In the genomic region with DNA sequence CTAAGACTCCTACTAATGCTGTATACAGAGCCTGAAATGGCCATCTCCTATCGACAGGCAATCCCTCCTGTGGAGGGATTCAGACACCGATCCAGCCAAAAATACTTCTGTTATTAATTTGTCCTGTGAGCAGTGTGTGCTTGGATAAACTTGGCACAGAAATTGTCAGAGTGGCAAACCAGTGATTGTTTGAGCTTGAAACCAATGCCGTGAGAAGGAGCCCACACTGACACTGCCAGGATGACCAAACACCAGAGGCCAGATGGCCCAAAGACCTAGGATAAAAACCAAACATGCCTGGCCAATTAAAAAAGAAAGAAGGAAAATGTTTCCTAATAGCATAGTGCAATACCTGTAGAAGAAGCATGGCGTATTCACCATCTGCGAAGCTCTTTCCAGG, we compare ENCODE assay signal across 15 mouse cellular contexts.
A peak's percentile ranks its signal among the peaks of the same experiment; 100 is the strongest.
DNase-seq lines count a peak whose midpoint lies in the region.
"Had no signal": no experiment of that assay in that cellular context is flagged by ENCODE, and none has a peak within 500 bp of the region (broad histone marks: within the 10 kb centered on the region; RNA-seq: fewer than 3 reads in every experiment).

No protein-coding gene starts in this region.

- peak; percentile 6 for DNase-seq in cerebellum, adult 9-10 months
- DNase-seq in cerebellum, adult 8-10 months = no peak
- peak; percentile 36 for DNase-seq in Muller cell, postnatal 12 days (ENCODE audit: inconsistent ontology term)
- DNase-seq in brain, adult 2 months (ENCODE audit: low read depth, low spot score) = peak; percentile 2
- DNase-seq in cerebellum, postnatal 25 days = peak; percentile 35 to 52
- no peak for DNase-seq in spleen, postnatal 10 days (ENCODE audit: low spot score in 2 of 2)
- no peak for DNase-seq in adrenal gland, postnatal 36 days
- DNase-seq: adrenal gland, adult 8-10 months; adrenal gland, postnatal 25 days; forebrain, postnatal 0 days; gastrocnemius, adult 2 months; gastrocnemius, postnatal 14 days; heart, adult 11 months; kidney, adult 11 months; kidney, adult 8-10 months had no signal

Comparison
In these comparisons a context has a peak if more than half of its experiments do, and no peak if none do; other contexts are left out.
1. DNase-seq: peak in cerebellum, adult 9-10 months (single experiment), Muller cell, postnatal 12 days (single experiment), brain, adult 2 months (single experiment) and cerebellum, postnatal 25 days (2 of 2); none in cerebellum, adult 8-10 months (single experiment), spleen, postnatal 10 days (0 of 2) and adrenal gland, postnatal 36 days (0 of 2).